Mouse (Mus musculus) limb, embryonic 14.5 days (tissue): ENCODE measurements around the gene Atp11a. TPM values are rescaled to one million over a fixed set of nuclear protein-coding genes. Genes with fewer than 3 reads are reported as not detected.

Experiments
- ATAC-seq: fragments of 200-750 bp; cut with Nextera tagmentation; 2 replicates; pipeline ENCODE4 v1.8.0; 2017; ENCODE audit warnings: low read depth, moderate number of reproducible peaks, moderate TSS enrichment; ENCODE audit not compliant: low FRiP score
- DNase-seq: peaks from one replicate; pipeline ENCODE4 v3.0.0-alpha.2; 2015; ENCODE audit warnings: low spot score
- H3K27ac ChIP-seq: fragments of 300-500 bp; sonication (generic); replicated peaks from 2 replicates; pipeline ENCODE4 v1.5.1; 2014; ENCODE audit warnings: low read depth, mild to moderate bottlenecking, low read length, moderate library complexity, mixed read lengths
- H3K27me3 ChIP-seq: fragments of 300-500 bp; sonication (generic); 2 replicates; pipeline ENCODE4 v1.6.1; 2014; ENCODE audit warnings: low read length, mixed read lengths; ENCODE audit not compliant: control insufficient read depth, insufficient read depth
- H3K36me3 ChIP-seq: fragments of 300-500 bp; sonication (generic); 2 replicates; pipeline ENCODE4 v1.6.1; 2014; ENCODE audit warnings: mild to moderate bottlenecking, low read length, moderate library complexity, mixed read lengths; ENCODE audit not compliant: control insufficient read depth, insufficient read depth
- H3K4me1 ChIP-seq: fragments of 300-500 bp; sonication (generic); 2 replicates; pipeline ENCODE4 v1.6.1; 2014; ENCODE audit warnings: antibody characterized with exemption, low read length, mixed read lengths; ENCODE audit not compliant: control insufficient read depth, insufficient read depth
- H3K4me2 ChIP-seq: fragments of 300-500 bp; sonication (generic); replicated peaks from 2 replicates; pipeline ENCODE4 v1.6.1; 2014; ENCODE audit warnings: low read depth, mild to moderate bottlenecking, low read length, moderate library complexity; ENCODE audit not compliant: severe bottlenecking
- H3K4me3 ChIP-seq: fragments of 300-500 bp; sonication (generic); replicated peaks from 2 replicates; pipeline ENCODE4 v1.5.1; 2014; ENCODE audit warnings: low read length
- H3K9ac ChIP-seq: fragments of 300-500 bp; sonication (generic); 2 replicates; pipeline ENCODE4 v1.6.1; 2014; ENCODE audit warnings: mild to moderate bottlenecking, low read depth, low read length, moderate library complexity; ENCODE audit not compliant: severe bottlenecking
- H3K9me3 ChIP-seq: fragments of 300-500 bp; sonication (generic); 2 replicates; pipeline ENCODE4 v1.6.1; 2016; ENCODE audit warnings: low read length; ENCODE audit not compliant: control insufficient read depth
- POLR2A ChIP-seq: fragments of 200-500 bp; IDR thresholded peaks from 2 replicates; pipeline ENCODE4 v1.8.0; 2012; ENCODE audit warnings: inconsistent platforms, mild to moderate bottlenecking, moderate library complexity, borderline replicate concordance; ENCODE audit not compliant: insufficient read depth, insufficient read length; ENCODE audit errors: extremely low read depth
- WGBS: fragments of 180-500 bp; shearing (Covaris S2); extraction: QIAGEN DNeasy Blood & Tissue Kit; methylation state at CpG from one replicate; pipeline ENCODE4 v1.1.7; 2014; 5-methylcytosine and 5-hydroxymethylcytosine counted together
- polyA plus RNA-seq, 2 experiments: library from polyadenylated mRNA; depleted of rRNA in 1 of 2; stranded (reverse) in 1 of 2; unstranded in 1 of 2; fragments of >200 nt; fragmentation: Nextera tagmentation in 1 of 2; extraction: Ambion mirVana in 1 of 2; gene quantifications; 2 replicates each; pipeline versions ENCODE4 v1.2.1 to v1.2.3; 2012 to 2014

The Atp11a gene
- polyA plus RNA-seq, 2 experiments = 26.0 to 81.8 TPM

GRCm38 (mm10) chr8:12801586-12801985 is 44.8 kb downstream of the Atp11a start:
- WGBS = 60% methylated on average over 10 of the region's 10 CpGs

GRCm38 (mm10) chr8:12803121-12803520 is 46.3 kb downstream of the Atp11a start:
- DNase-seq = no peak
- 0 out of 2 replicates have a peak, but pooled peaks cover 9% of the 10 kb centered on the region for H3K36me3 ChIP-seq
- H3K4me2 ChIP-seq = no peak overlapping the region
- no peak overlapping the region for H3K4me3 ChIP-seq
- ATAC-seq = no peak
- TF ChIP-seq POLR2A = no peak
- no peaks in the 10 kb centered on the region for H3K27me3 ChIP-seq
- 90% methylated on average over 10 of the region's 10 CpGs for WGBS
- H3K9ac ChIP-seq = no peak overlapping the region
- H3K27ac ChIP-seq = no peak overlapping the region
- no peaks in the 10 kb centered on the region for H3K9me3 ChIP-seq
- no peaks in the 10 kb centered on the region; the same call in none of the 2 replicates for H3K4me1 ChIP-seq

More at GRCm38 (mm10) chr8:12801586-12801985, 44.8 kb downstream of the Atp11a start:
- ATAC-seq = no peak
- H3K36me3 ChIP-seq = 0 out of 2 replicates have a peak, but pooled peaks cover 3% of the 10 kb centered on the region
- H3K27me3 ChIP-seq = no peaks in the 10 kb centered on the region
- no peak for DNase-seq
- no peak for TF ChIP-seq POLR2A
- H3K27ac ChIP-seq = no peak overlapping the region
- H3K9me3 ChIP-seq = no peaks in the 10 kb centered on the region
- H3K4me1 ChIP-seq = no peaks in the 10 kb centered on the region; the same call in none of the 2 replicates
- no peak overlapping the region; the same call in 1 of the 2 replicates for H3K9ac ChIP-seq
- no peak overlapping the region for H3K4me3 ChIP-seq
- H3K4me2 ChIP-seq = no peak overlapping the region

- DNase-seq (no peak), ATAC-seq (no peak)
- Histone ChIP-seq H3K4me2 (no peak overlapping the region), H3K4me3 (no peak overlapping the region), H3K27ac (no peak overlapping the region), H3K9ac (no peak overlapping the region), H3K36me3 (peaks cover 15% of the 10 kb centered on the region; the same call in 1 of the 2 replicates), H3K27me3 (no peaks in the 10 kb centered on the region), H3K4me1 (no peaks in the 10 kb centered on the region; the same call in none of the 2 replicates), H3K9me3 (no peaks in the 10 kb centered on the region)
- 77% methylated on average over 5 of the region's 5 CpGs for WGBS
- TF ChIP-seq POLR2A = no peak
These were observed 48.1 kb downstream of the Atp11a start for GRCm38 (mm10) chr8:12804909-12805308.

GRCm38 (mm10) chr8:12805569-12805968 is 48.8 kb downstream of the Atp11a start:
- ATAC-seq (no peak), DNase-seq (no peak)
- H3K4me3 ChIP-seq = no peak overlapping the region
- H3K36me3 ChIP-seq = peaks cover 15% of the 10 kb centered on the region; the same call in 1 of the 2 replicates
- WGBS = 78% methylated on average over 4 of the region's 4 CpGs
- no peak overlapping the region for H3K4me2 ChIP-seq
- H3K9me3 ChIP-seq = no peaks in the 10 kb centered on the region
- no peak overlapping the region for H3K27ac ChIP-seq
- no peak overlapping the region for H3K9ac ChIP-seq
- H3K4me1 ChIP-seq = no peaks in the 10 kb centered on the region; the same call in 1 of the 2 replicates
- TF ChIP-seq POLR2A = no peak
- H3K27me3 ChIP-seq = no peaks in the 10 kb centered on the region

GRCm38 (mm10) chr8:12808018-12808417 is 51.2 kb downstream of the Atp11a start:
- Histone ChIP-seq H3K9me3 (no peaks in the 10 kb centered on the region), H3K4me2 (no peak overlapping the region), H3K27ac (no peak overlapping the region), H3K9ac (no peak overlapping the region), H3K27me3 (no peaks in the 10 kb centered on the region), H3K4me3 (no peak overlapping the region), H3K4me1 (no peaks in the 10 kb centered on the region), H3K36me3 (peaks cover 26% of the 10 kb centered on the region)
- no peak for DNase-seq
- no peak for TF ChIP-seq POLR2A
- no peak for ATAC-seq
- WGBS = 81% methylated on average over 2 of the region's 2 CpGs

- DNase-seq = no peak
- Histone ChIP-seq H3K4me3 (no peak overlapping the region), H3K36me3 (peaks cover 28% of the 10 kb centered on the region), H3K4me1 (no peaks in the 10 kb centered on the region), H3K9ac (no peak overlapping the region), H3K27me3 (no peaks in the 10 kb centered on the region), H3K27ac (no peak overlapping the region), H3K9me3 (no peaks in the 10 kb centered on the region), H3K4me2 (no peak overlapping the region)
- WGBS = 93% methylated on average over 2 of the region's 2 CpGs
- no peak for ATAC-seq
- no peak for TF ChIP-seq POLR2A
These were observed 52.7 kb downstream of the Atp11a start for GRCm38 (mm10) chr8:12809516-12809915.
